Mouse (Mus musculus): ENCODE results near the gene Plcb1. TPM values are rescaled to one million over a fixed set of nuclear protein-coding genes. Genes with fewer than 3 reads are reported as not detected.

The Plcb1 gene
- polyA plus RNA-seq, 1 experiment from 2014 or later, result 11.7 TPM

DNA sequence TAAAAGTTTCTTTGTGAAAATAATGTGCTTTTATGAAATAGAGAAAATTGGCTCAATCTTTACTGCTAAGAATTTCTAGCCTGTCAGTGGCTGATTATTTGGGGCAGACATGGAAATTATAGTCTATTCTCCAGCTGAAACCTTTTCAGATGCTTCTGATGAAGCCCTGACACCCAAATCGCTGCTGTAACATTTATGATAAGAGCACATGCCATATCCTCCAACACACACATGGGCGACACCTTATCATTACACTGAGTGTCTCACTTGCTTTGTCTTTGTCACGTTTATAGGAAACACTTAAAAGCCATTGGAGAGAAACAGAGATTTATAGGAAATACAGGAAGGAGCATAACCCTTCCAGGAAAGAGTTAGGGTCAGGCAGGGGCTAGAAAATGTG, 379.6 kb downstream of the Plcb1 start:
- ATAC-seq (ENCODE audit: insufficient read depth, low FRiP score, low TSS enrichment), result no peak

DNA sequence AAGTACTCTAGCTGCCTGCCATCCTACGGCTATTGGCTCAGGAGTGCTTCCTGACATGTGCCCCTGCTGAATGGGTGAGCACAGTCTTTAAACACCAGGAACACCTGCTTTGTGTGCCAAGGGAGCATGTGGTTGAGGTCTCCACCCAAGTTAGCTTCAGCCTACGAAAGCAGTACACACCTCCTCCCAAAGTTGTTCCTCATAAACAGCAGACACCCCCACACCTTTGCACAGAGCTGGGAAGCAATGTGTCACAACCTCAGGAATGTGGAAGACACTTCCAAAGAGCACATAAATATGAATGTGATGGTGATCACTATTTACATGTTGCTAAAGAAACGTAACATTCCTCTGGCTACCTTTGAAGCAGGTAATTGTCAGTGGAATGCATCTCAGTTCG, 389.7 kb downstream of the Plcb1 start:
- Histone ChIP-seq H3K4me2 (ENCODE audit: low read depth) (no peak overlapping the region), H3K27me3 (ENCODE audit: control insufficient read depth, insufficient read depth, low read length) (no peaks in the 10 kb centered on the region), H3K4me3 (ENCODE audit: low read depth, low read length) (no peak overlapping the region), H3K27ac (ENCODE audit: low read depth, low read length) (no peak overlapping the region), H3K9ac (ENCODE audit: low read length) (no peak overlapping the region), H3K9me3 (ENCODE audit: control insufficient read depth, low read length) (no peaks in the 10 kb centered on the region), H3K36me3 (ENCODE audit: control insufficient read depth, insufficient read depth, low read length) (no peaks in the 10 kb centered on the region), H3K4me1 (ENCODE audit: control insufficient read depth, insufficient read depth, low read length) (no peaks in the 10 kb centered on the region)
- ATAC-seq (ENCODE audit: insufficient read depth, low FRiP score, low TSS enrichment), result no peak
- no peak for DNase-seq (ENCODE audit: low spot score)
- WGBS, result 90% methylated on average over 4 of the region's 4 CpGs

More for the DNA sequence above, 379.6 kb downstream of the Plcb1 start:
- Histone ChIP-seq H3K4me1 (ENCODE audit: control insufficient read depth, insufficient read depth, low read length) (no peaks in the 10 kb centered on the region), H3K4me2 (ENCODE audit: low read depth) (no peak overlapping the region), H3K9ac (ENCODE audit: low read length) (no peak overlapping the region), H3K27ac (ENCODE audit: low read depth, low read length) (no peak overlapping the region), H3K36me3 (ENCODE audit: control insufficient read depth, insufficient read depth, low read length) (no peaks in the 10 kb centered on the region), H3K9me3 (ENCODE audit: control insufficient read depth, low read length) (no peaks in the 10 kb centered on the region), H3K4me3 (ENCODE audit: low read depth, low read length) (no peak overlapping the region), H3K27me3 (ENCODE audit: control insufficient read depth, insufficient read depth, low read length) (no peaks in the 10 kb centered on the region)
- 78% methylated on average over 3 of the region's 3 CpGs for WGBS
- DNase-seq (ENCODE audit: low spot score), result no peak

DNA sequence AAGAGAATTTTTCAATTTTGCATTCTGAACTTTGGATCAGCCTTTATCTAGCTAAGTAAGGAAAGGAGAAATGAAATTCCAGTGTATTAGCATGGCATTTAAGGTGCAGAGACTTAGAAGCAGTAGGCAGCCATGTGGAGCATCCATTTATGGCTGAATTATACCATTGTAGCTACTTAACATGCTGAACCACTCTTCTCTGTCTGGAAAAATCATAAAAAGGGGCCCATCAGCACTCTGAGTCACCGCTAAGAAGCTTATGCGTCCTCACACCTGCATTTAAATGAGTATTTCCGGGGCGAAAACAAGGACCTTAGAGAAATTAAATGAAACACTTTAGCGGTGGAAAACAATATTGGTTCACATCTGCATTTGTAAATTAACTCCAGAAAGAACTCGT, 401.8 kb downstream of the Plcb1 start:
- ATAC-seq (ENCODE audit: insufficient read depth, low FRiP score, low TSS enrichment), result no peak
- DNase-seq (ENCODE audit: low spot score), result no peak
- no peaks in the 10 kb centered on the region for H3K4me1 ChIP-seq (ENCODE audit: control insufficient read depth, insufficient read depth, low read length)
- 74% methylated on average over 6 of the region's 6 CpGs for WGBS
- no peak overlapping the region for H3K27ac ChIP-seq (ENCODE audit: low read depth, low read length)
- H3K9me3 ChIP-seq (ENCODE audit: control insufficient read depth, low read length), result no peaks in the 10 kb centered on the region
- H3K9ac ChIP-seq (ENCODE audit: low read length), result no peak overlapping the region
- no peak overlapping the region for H3K4me3 ChIP-seq (ENCODE audit: low read depth, low read length)
- H3K4me2 ChIP-seq (ENCODE audit: low read depth), result no peak overlapping the region
- H3K27me3 ChIP-seq (ENCODE audit: control insufficient read depth, insufficient read depth, low read length), result no peaks in the 10 kb centered on the region
- no peaks in the 10 kb centered on the region for H3K36me3 ChIP-seq (ENCODE audit: control insufficient read depth, insufficient read depth, low read length)

DNA sequence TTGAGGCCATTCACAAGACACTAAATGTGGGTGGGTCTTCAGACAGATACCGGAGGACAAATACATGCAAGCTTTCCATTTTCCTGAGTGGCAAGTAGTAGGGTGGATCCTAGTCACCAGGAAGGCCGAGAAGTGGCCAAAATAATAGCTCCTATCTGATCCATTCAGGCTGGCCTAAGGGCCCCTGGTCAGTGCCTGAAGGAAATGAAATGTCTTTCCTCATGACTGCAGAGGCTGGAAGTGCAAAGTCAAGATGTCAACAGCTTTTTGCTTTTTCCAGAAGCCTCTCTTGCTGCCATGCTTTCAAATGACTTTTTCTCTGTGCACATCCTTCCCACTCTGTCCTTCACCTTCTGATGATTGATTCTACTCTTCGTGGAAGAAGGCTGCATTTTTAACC, 415.0 kb downstream of the Plcb1 start:
- no peaks in the 10 kb centered on the region for H3K27me3 ChIP-seq (ENCODE audit: control insufficient read depth, insufficient read depth, low read length)
- WGBS, result 91% methylated on average over 3 of the region's 3 CpGs
- H3K4me1 ChIP-seq (ENCODE audit: control insufficient read depth, insufficient read depth, low read length), result no peaks in the 10 kb centered on the region
- DNase-seq (ENCODE audit: low spot score), result no peak
- no peak overlapping the region for H3K27ac ChIP-seq (ENCODE audit: low read depth, low read length)
- no peak overlapping the region for H3K4me2 ChIP-seq (ENCODE audit: low read depth)
- ATAC-seq (ENCODE audit: insufficient read depth, low FRiP score, low TSS enrichment), result no peak
- H3K36me3 ChIP-seq (ENCODE audit: control insufficient read depth, insufficient read depth, low read length), result no peaks in the 10 kb centered on the region
- no peaks in the 10 kb centered on the region for H3K9me3 ChIP-seq (ENCODE audit: control insufficient read depth, low read length)
- no peak overlapping the region for H3K9ac ChIP-seq (ENCODE audit: low read length)
- no peak overlapping the region for H3K4me3 ChIP-seq (ENCODE audit: low read depth, low read length)

DNA sequence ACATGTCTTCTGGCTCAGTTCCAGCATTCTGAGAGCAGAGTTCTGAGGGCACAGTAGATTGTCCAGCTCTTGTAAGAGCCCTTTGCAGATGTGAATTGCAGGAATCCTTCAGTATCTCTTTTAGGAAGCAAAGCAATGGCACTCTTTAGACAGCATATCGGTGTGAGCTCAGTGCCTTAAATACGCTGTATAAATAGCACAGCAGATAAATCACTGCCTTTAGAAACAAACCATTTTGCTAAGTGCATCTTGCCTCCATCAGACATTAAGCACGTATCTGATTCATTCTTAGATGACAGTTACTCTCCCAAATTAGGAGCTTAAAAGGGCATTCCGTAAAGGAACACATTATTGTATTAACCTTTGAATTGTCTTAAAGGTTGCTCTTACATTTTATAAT, 416.5 kb downstream of the Plcb1 start:
- no peaks in the 10 kb centered on the region for H3K36me3 ChIP-seq (ENCODE audit: control insufficient read depth, insufficient read depth, low read length)
- no peak overlapping the region for H3K9ac ChIP-seq (ENCODE audit: low read length)
- no peak overlapping the region for H3K27ac ChIP-seq (ENCODE audit: low read depth, low read length)
- no peaks in the 10 kb centered on the region for H3K9me3 ChIP-seq (ENCODE audit: control insufficient read depth, low read length)
- no peak overlapping the region for H3K4me3 ChIP-seq (ENCODE audit: low read depth, low read length)
- no peaks in the 10 kb centered on the region for H3K4me1 ChIP-seq (ENCODE audit: control insufficient read depth, insufficient read depth, low read length)
- H3K27me3 ChIP-seq (ENCODE audit: control insufficient read depth, insufficient read depth, low read length), result no peaks in the 10 kb centered on the region
- DNase-seq (ENCODE audit: low spot score) (no peak), ATAC-seq (ENCODE audit: insufficient read depth, low FRiP score, low TSS enrichment) (no peak)
- 81% methylated on average over 4 of the region's 4 CpGs for WGBS
- H3K4me2 ChIP-seq (ENCODE audit: low read depth), result no peak overlapping the region

DNA sequence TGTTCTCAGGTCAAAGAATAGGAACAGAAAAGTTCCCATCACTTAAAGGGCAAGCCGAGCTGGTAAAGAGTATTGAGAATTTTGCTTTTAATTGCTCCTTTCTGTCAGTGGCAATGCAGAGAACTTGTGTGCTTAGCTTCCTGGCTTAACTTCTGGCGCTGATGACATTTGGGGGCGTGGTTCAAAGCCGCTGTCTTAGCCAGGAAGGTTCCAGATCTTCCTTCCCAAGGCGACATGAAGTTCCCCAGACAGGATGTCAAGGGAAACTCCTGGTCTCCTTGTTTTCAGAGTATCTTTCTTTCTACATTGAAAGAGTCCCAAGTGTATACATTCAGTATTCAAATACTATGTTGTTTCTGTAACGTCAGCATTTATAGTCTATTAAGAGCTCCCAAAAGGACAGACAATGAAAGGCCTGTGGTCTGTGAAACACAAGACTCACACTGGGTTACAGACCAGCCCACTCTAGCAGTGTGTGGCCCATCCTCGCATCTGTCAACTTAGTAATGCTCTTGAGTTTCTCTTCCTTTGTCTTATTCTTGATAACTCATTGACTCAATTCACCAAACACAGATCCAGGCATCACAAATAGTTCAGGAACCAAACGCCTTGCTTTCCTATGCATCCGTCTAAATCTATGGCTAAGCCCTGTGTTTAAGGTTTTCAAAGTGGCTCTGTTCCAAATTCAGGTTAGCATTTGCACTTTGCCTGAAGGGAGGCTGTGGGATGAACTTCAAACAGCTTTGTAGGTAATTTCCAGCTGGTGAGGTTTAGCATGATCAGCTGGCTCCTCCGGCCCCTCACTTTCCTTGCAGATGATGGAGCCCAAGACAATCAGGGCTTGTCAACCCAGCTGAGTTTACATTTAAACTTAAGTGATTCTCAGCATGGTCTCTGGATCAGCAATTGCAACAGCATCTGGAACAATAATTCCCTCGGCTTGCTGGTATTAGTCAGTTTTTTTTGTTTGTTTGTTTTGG, 418.6 kb downstream of the Plcb1 start:
- Histone ChIP-seq H3K4me3 (ENCODE audit: low read depth, low read length) (no peak overlapping the region), H3K27ac (ENCODE audit: low read depth, low read length) (no peak overlapping the region), H3K4me2 (ENCODE audit: low read depth) (no peak overlapping the region), H3K4me1 (ENCODE audit: control insufficient read depth, insufficient read depth, low read length) (no peaks in the 10 kb centered on the region), H3K9ac (ENCODE audit: low read length) (no peak overlapping the region), H3K36me3 (ENCODE audit: control insufficient read depth, insufficient read depth, low read length) (no peaks in the 10 kb centered on the region), H3K27me3 (ENCODE audit: control insufficient read depth, insufficient read depth, low read length) (no peaks in the 10 kb centered on the region), H3K9me3 (ENCODE audit: control insufficient read depth, low read length) (no peaks in the 10 kb centered on the region)
- no peak for ATAC-seq (ENCODE audit: insufficient read depth, low FRiP score, low TSS enrichment)
- 77% methylated on average over 11 of the region's 11 CpGs for WGBS
- no peak for DNase-seq (ENCODE audit: low spot score)

DNA sequence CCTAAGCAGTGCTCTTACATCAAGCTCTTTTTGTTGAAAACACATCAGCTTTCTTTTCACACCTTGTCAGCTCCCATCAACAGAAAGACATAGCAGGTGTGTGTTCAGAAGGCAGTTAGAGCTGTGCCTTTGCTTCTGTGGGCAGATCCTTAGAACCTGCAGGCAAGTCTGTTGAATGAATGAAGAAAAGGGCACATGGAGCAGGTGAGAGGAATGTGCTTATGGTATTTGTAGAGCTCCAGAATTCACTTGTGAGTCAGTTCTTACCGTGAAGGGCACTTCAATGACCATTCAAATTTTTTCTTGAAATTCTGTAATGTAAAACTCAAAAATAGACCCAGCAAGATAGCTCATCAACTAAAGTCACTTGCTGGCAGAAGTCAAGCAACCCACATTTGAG, 423.0 kb downstream of the Plcb1 start:
- DNase-seq (ENCODE audit: low spot score) (no peak), ATAC-seq (ENCODE audit: insufficient read depth, low FRiP score, low TSS enrichment) (no peak)
- no peak overlapping the region for H3K4me2 ChIP-seq (ENCODE audit: low read depth)
- no peak overlapping the region for H3K27ac ChIP-seq (ENCODE audit: low read depth, low read length)
- no peak overlapping the region for H3K4me3 ChIP-seq (ENCODE audit: low read depth, low read length)
- H3K27me3 ChIP-seq (ENCODE audit: control insufficient read depth, insufficient read depth, low read length), result no peaks in the 10 kb centered on the region
- 96% methylated on average over 1 of the region's 1 CpGs for WGBS
- no peaks in the 10 kb centered on the region for H3K36me3 ChIP-seq (ENCODE audit: control insufficient read depth, insufficient read depth, low read length)
- H3K9ac ChIP-seq (ENCODE audit: low read length), result no peak overlapping the region
- no peaks in the 10 kb centered on the region for H3K9me3 ChIP-seq (ENCODE audit: control insufficient read depth, low read length)
- no peaks in the 10 kb centered on the region for H3K4me1 ChIP-seq (ENCODE audit: control insufficient read depth, insufficient read depth, low read length)

DNA sequence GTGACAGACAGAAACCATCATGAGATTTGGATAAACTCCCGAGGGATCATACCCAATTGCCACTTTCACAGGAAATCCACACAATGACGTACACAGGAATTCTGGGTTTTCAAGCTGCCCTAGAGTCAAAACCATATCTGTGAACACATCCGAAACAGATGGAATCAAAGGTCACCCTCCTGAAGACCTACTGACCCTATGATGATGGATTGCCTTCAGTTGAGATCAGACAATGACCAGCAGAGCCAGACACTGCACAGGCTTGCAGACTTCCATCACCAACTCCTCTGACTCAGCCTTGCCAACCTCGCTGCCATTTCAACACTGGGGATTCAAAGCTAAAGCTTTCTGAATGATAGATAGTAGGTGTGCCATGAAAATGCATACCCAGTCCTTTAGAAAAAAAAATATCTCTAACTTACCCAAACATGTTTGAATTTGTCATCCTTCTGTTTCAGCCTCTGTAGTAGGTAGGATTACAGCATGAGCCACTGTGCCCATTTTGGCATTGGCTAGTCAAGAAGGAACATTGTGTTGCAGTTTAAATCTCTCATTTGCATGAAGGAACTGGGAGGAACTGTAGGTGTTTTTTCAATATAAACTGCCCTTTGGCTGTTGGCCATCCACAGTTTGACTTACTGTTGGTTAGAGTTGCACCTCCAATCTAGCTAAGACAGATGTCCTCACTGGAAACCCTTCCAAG, 429.0 kb downstream of the Plcb1 start:
- Histone ChIP-seq H3K4me2 (ENCODE audit: low read depth) (no peak overlapping the region), H3K27me3 (ENCODE audit: control insufficient read depth, insufficient read depth, low read length) (no peaks in the 10 kb centered on the region), H3K9me3 (ENCODE audit: control insufficient read depth, low read length) (no peaks in the 10 kb centered on the region), H3K9ac (ENCODE audit: low read length) (no peak overlapping the region), H3K4me3 (ENCODE audit: low read depth, low read length) (no peak overlapping the region), H3K36me3 (ENCODE audit: control insufficient read depth, insufficient read depth, low read length) (no peaks in the 10 kb centered on the region), H3K27ac (ENCODE audit: low read depth, low read length) (no peak overlapping the region), H3K4me1 (ENCODE audit: control insufficient read depth, insufficient read depth, low read length) (no peaks in the 10 kb centered on the region)
- ATAC-seq (ENCODE audit: insufficient read depth, low FRiP score, low TSS enrichment), result no peak
- DNase-seq (ENCODE audit: low spot score), result no peak
- WGBS, result 61% methylated on average over 4 of the region's 4 CpGs

DNA sequence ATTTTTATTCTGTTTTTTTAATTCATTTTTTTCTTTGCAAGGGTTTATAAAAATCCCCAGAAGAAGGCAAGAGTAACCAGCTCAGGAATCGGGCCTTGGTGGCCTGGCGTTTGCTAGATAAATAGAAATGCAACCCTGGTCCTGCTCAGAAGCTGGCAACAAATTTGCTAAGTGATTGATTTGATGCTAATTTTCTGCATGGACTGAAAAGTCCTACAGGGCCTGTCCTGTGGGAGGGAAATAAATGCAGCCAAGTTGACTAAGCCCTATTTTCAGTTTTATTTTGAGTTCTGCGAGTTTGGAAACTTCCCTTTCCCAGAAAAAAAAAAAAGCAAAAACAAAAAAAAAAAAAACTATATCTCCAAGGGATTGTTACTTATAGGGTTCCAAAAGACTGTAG, 433.5 kb downstream of the Plcb1 start:
- no peak overlapping the region for H3K27ac ChIP-seq (ENCODE audit: low read depth, low read length)
- DNase-seq (ENCODE audit: low spot score) (no peak), ATAC-seq (ENCODE audit: insufficient read depth, low FRiP score, low TSS enrichment) (no peak)
- no peaks in the 10 kb centered on the region for H3K4me1 ChIP-seq (ENCODE audit: control insufficient read depth, insufficient read depth, low read length)
- H3K4me3 ChIP-seq (ENCODE audit: low read depth, low read length), result no peak overlapping the region
- WGBS, result 91% methylated on average over 3 of the region's 3 CpGs
- H3K9ac ChIP-seq (ENCODE audit: low read length), result no peak overlapping the region
- H3K27me3 ChIP-seq (ENCODE audit: control insufficient read depth, insufficient read depth, low read length), result no peaks in the 10 kb centered on the region
- no peak overlapping the region for H3K4me2 ChIP-seq (ENCODE audit: low read depth)
- H3K36me3 ChIP-seq (ENCODE audit: control insufficient read depth, insufficient read depth, low read length), result no peaks in the 10 kb centered on the region
- no peaks in the 10 kb centered on the region for H3K9me3 ChIP-seq (ENCODE audit: control insufficient read depth, low read length)
